Mouse (Mus musculus) stomach, adult 2 months (tissue): ENCODE results near the gene Mstn. TPM values are rescaled to one million over a fixed set of nuclear protein-coding genes. Genes with fewer than 3 reads are reported as not detected.

ENCODE experiments used
- polyA plus RNA-seq: library from polyadenylated mRNA; depleted of rRNA; stranded (reverse); fragments of >200 nt; gene quantifications from 2 replicates; pipeline ENCODE4 v1.2.3, GENCODE M21; 2012; rRNA removed

Mstn gene
- 0.03 TPM in 1 of 2 replicates, not detected in the other for polyA plus RNA-seq

DNA sequence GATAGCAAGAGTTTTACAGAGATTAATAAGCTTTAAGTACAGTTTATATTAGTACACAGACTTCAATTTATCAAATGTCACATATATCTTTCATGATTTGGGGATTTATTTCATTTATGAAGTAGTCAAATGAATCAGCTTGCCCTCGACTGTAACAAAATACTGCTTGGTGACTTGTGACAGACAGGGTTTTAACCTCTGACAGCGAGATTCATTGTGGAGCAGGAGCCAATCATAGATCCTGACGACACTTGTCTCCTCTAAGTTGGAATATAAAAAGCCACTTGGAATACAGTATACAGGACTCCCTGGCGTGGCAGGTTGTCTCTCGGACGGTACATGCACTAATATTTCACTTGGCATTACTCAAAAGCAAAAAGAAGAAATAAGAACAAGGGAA lies at the start of gene Mstn:
Gene Mstn, plus strand, starts transcription at position 301 of the 400 bp plus-strand sequence.

DNA sequence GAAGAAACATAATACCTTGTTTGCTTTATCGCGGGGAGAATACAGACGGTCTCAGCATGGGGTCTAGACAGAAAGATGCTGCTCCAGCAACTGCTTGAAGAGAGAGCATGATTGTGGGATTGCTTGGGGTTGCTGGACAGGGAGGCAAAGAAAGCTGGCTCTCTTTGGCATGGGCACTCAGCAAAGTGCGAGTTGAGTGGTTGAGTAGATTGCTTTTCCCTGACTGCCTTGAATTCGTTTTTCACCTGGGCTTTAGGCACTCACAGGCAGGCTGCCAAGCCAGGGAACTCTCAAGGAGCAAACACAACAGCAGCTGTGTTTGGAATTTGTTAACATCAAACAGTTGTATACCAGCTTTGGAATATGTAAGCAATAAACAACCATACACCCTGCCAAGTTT lies 41.4 kb upstream of the Mstn start, which contains the start of gene 1700019D03Rik:
Gene 1700019D03Rik, minus strand, starts transcription at position 101 of the 400 bp plus-strand sequence.

Other genes with a start within 250 kb of the Mstn start
- gene Inpp1, start 244.0 kb upstream of the Mstn start, polyA plus RNA-seq = 1.2 and 1.7 TPM in 2 replicates
- gene Hibch, start 216.7 kb upstream of the Mstn start, polyA plus RNA-seq = 13.4 and 14.4 TPM in 2 replicates
- gene 1700019D03Rik, start 41.5 kb upstream of the Mstn start, polyA plus RNA-seq = 0.40 and 0.41 TPM in 2 replicates
- gene 1700019A02Rik, start 126.0 kb downstream of the Mstn start, polyA plus RNA-seq = not detected in 2 replicates
- 0.15 TPM in 1 of 2 replicates, not detected in the other for gene Pms1, start 235.4 kb downstream of the Mstn start, polyA plus RNA-seq
- 1.4 and 1.8 TPM in 2 replicates for gene Ormdl1, start 235.5 kb downstream of the Mstn start, polyA plus RNA-seq
- gene Gm28778, start 235.5 kb downstream of the Mstn start, polyA plus RNA-seq = 2.1 and 2.7 TPM in 2 replicates